Mouse (Mus musculus): ENCODE measurements around the gene BC049762.

DNA sequence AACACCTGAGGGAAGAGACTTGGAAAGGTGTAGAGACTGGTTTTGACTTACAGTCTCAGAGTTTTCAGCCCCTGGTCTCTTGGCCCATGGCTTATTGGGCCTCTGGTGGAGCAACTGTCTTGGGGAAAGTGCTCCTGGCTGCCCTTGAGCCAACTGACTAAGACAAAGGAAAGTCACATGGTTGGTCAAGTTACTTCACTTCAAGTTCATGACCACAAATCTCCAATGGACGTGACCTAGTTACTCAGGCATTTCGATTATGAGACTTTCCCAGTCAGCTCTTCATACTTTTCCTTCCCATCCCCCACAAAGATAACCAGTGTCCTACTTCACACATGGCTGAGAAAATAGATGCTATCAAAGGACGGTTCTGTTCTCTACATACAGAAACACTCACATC lies 55.1 kb downstream of the BC049762 start:
- no peak for TF ChIP-seq GATA1 (IDR thresholded peaks at IDR 0.05; ENCODE audit: low read length)
- TF ChIP-seq TAL1 (IDR thresholded peaks at IDR 0.05; ENCODE audit: low read length), result no peak

Data from erythroblast, embryonic 14.5 days (primary cell).